ENCODE assay signal across 25 mouse cellular contexts in the genomic region with DNA sequence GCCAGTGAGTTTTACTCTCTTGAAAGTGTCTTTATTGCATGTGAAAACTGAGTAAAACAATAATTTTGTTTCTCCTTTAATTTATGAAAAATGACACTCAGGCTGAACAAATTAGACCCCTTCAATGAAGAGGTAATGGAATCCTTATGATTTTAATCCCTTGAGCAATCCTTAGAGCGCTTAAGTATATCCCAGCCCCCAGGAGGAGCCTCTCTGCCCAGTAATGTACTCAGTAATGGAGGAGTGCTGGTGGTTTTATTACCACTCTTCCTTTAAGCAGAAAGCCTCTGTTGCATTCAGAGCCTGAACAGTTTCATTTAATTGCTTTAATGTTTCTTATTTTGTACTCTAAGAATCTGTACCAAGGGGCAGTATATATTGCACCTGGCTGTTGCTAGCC.
DNase-seq lines count a peak whose midpoint lies in the region; ATAC-seq lines count a peak whose summit lies in the region.
"Had no signal": no experiment of that assay in that cellular context is flagged by ENCODE, and none has a peak within 500 bp of the region (broad histone marks: within the 10 kb centered on the region; RNA-seq: fewer than 3 reads in every experiment).

No protein-coding gene starts in this region.

- peaks cover 39% of the 10 kb centered on the region for H3K36me3 ChIP-seq in forebrain, embryonic 15.5 days
- H3K36me3 ChIP-seq in forebrain, embryonic 11.5 days (ENCODE audit: control insufficient read depth, insufficient read depth, low read length) = peaks cover under 1% of the 10 kb centered on the region; the same call in 1 of the 2 replicates
- H3K36me3 ChIP-seq in hindbrain, embryonic 13.5 days = peaks cover 49% of the 10 kb centered on the region
- no peaks in the 10 kb centered on the region for H3K36me3 ChIP-seq in hindbrain, embryonic 11.5 days (ENCODE audit: control insufficient read depth, insufficient read depth, low read length)
- peaks cover 61% of the 10 kb centered on the region for H3K36me3 ChIP-seq in neural tube, embryonic 13.5 days

- no peaks in the 10 kb centered on the region for H3K9me3 ChIP-seq in forebrain, embryonic 15.5 days
- H3K9me3 ChIP-seq in forebrain, embryonic 11.5 days (ENCODE audit: control insufficient read depth, low read length) = no peaks in the 10 kb centered on the region
- H3K9me3 ChIP-seq in hindbrain, embryonic 13.5 days = no peaks in the 10 kb centered on the region
- no peaks in the 10 kb centered on the region for H3K9me3 ChIP-seq in hindbrain, embryonic 11.5 days (ENCODE audit: control insufficient read depth, low read length)
- no peaks in the 10 kb centered on the region for H3K9me3 ChIP-seq in neural tube, embryonic 13.5 days
- H3K9me3 ChIP-seq: embryonic facial prominence, embryonic 15.5 days; forebrain, embryonic 12.5 days; G1E; heart, embryonic 12.5 days had no signal

- H3K4me1 ChIP-seq in forebrain, embryonic 15.5 days = peaks cover 8% of the 10 kb centered on the region; the same call in 1 of the 2 replicates
- H3K4me1 ChIP-seq in forebrain, embryonic 11.5 days (replicated peaks; ENCODE audit: control insufficient read depth, insufficient read depth, low read length) = no peaks in the 10 kb centered on the region
- H3K4me1 ChIP-seq in hindbrain, embryonic 13.5 days (replicated peaks) = peaks cover 6% of the 10 kb centered on the region; the same call in 1 of the 2 replicates
- H3K4me1 ChIP-seq in hindbrain, embryonic 11.5 days (replicated peaks; ENCODE audit: control insufficient read depth, insufficient read depth, low read length) = no peaks in the 10 kb centered on the region
- peaks cover 10% of the 10 kb centered on the region; the same call in 1 of the 2 replicates for H3K4me1 ChIP-seq in neural tube, embryonic 13.5 days (replicated peaks)
- H3K4me1 ChIP-seq: forebrain, embryonic 12.5 days had no signal

- ATAC-seq in forebrain, embryonic 15.5 days (replicated peaks) = no peak
- no peak for ATAC-seq in forebrain, embryonic 11.5 days (replicated peaks; ENCODE audit: low FRiP score)
- no peak for ATAC-seq in hindbrain, embryonic 13.5 days (ENCODE audit: low FRiP score)
- no peak for ATAC-seq in hindbrain, embryonic 11.5 days (ENCODE audit: low FRiP score)
- peak; percentile 61; the same call in 1 of the 2 replicates for ATAC-seq in neural tube, embryonic 13.5 days (ENCODE audit: low read depth)
- no peak for ATAC-seq in activated CD4-positive, CD25-positive, alpha-beta regulatory T cell, adult 4 months
- ATAC-seq: intestine, postnatal 0 days; Patski had no signal

- peak overlapping the region; percentile 37; the same call in 1 of the 2 replicates for H3K27ac ChIP-seq in forebrain, embryonic 15.5 days (replicated peaks)
- H3K27ac ChIP-seq in forebrain, embryonic 11.5 days (ENCODE audit: low read depth, low read length) = no peak overlapping the region
- peak overlapping the region; percentile 55 for H3K27ac ChIP-seq in hindbrain, embryonic 13.5 days
- no peak overlapping the region for H3K27ac ChIP-seq in hindbrain, embryonic 11.5 days (ENCODE audit: low read depth, low read length)
- H3K27ac ChIP-seq in neural tube, embryonic 13.5 days (replicated peaks) = peak overlapping the region; percentile 71
- H3K27ac ChIP-seq: embryonic facial prominence, embryonic 15.5 days had no signal

- DNase-seq in forebrain, embryonic 11.5 days (ENCODE audit: low spot score) = no peak
- DNase-seq in hindbrain, embryonic 11.5 days (ENCODE audit: low spot score) = no peak
- no peak for DNase-seq in neural tube, embryonic 10.5 days (ENCODE audit: extremely low spot score, low spot score)
- DNase-seq: adrenal gland, adult 2 months; adrenal gland, postnatal 14 days; B cell, adult 2 months; cerebellum, adult 11-12 months; cerebellum, adult 8-10 months; cerebellum, postnatal 10 days; cerebellum, postnatal 36 days; embryo, embryonic 11 days; gastrocnemius, postnatal 25 days; heart, adult 18-20 months; kidney, adult 2 months had no signal

- H3K4me2 ChIP-seq in forebrain, embryonic 15.5 days (replicated peaks) = no peak overlapping the region
- no peak overlapping the region for H3K4me2 ChIP-seq in forebrain, embryonic 11.5 days (ENCODE audit: low read depth, low read length, severe bottlenecking)
- no peak overlapping the region for H3K4me2 ChIP-seq in hindbrain, embryonic 13.5 days
- no peak overlapping the region for H3K4me2 ChIP-seq in hindbrain, embryonic 11.5 days (replicated peaks; ENCODE audit: low read depth, low read length)
- H3K4me2 ChIP-seq in neural tube, embryonic 13.5 days = no peak overlapping the region
- H3K4me2 ChIP-seq: embryonic facial prominence, embryonic 15.5 days; forebrain, embryonic 12.5 days; heart, embryonic 12.5 days had no signal

- 83% methylated on average over 1 of the region's 1 CpGs for WGBS in forebrain, embryonic 15.5 days
- WGBS in forebrain, embryonic 11.5 days = 85% methylated on average over 1 of the region's 1 CpGs
- WGBS in hindbrain, embryonic 13.5 days = 72% methylated on average over 1 of the region's 1 CpGs
- WGBS in hindbrain, embryonic 11.5 days = 77% methylated on average over 1 of the region's 1 CpGs
- 50% methylated on average over 1 of the region's 1 CpGs for WGBS in neural tube, embryonic 13.5 days

- no peak overlapping the region for H3K9ac ChIP-seq in forebrain, embryonic 15.5 days (replicated peaks)
- no peak overlapping the region for H3K9ac ChIP-seq in forebrain, embryonic 11.5 days (ENCODE audit: low read length)
- no peak overlapping the region for H3K9ac ChIP-seq in hindbrain, embryonic 13.5 days
- no peak overlapping the region for H3K9ac ChIP-seq in hindbrain, embryonic 11.5 days (ENCODE audit: low read depth, low read length)
- H3K9ac ChIP-seq in neural tube, embryonic 13.5 days = no peak overlapping the region
- H3K9ac ChIP-seq: embryonic facial prominence, embryonic 15.5 days; forebrain, embryonic 12.5 days; heart, embryonic 12.5 days had no signal

- H3K27me3 ChIP-seq in forebrain, embryonic 15.5 days = no peaks in the 10 kb centered on the region
- H3K27me3 ChIP-seq in forebrain, embryonic 11.5 days (ENCODE audit: control insufficient read depth, insufficient read depth, low read length) = no peaks in the 10 kb centered on the region
- no peaks in the 10 kb centered on the region for H3K27me3 ChIP-seq in hindbrain, embryonic 13.5 days
- H3K27me3 ChIP-seq in hindbrain, embryonic 11.5 days (ENCODE audit: control insufficient read depth, insufficient read depth, low read length) = no peaks in the 10 kb centered on the region
- H3K27me3 ChIP-seq in neural tube, embryonic 13.5 days = no peaks in the 10 kb centered on the region
- H3K27me3 ChIP-seq: CH12.LX; embryonic facial prominence, embryonic 15.5 days; forebrain, embryonic 12.5 days; heart, embryonic 12.5 days; Patski had no signal

- H3K4me3 ChIP-seq in forebrain, embryonic 15.5 days = no peak overlapping the region
- H3K4me3 ChIP-seq in forebrain, embryonic 11.5 days (ENCODE audit: low read depth, low read length) = no peak overlapping the region
- no peak overlapping the region for H3K4me3 ChIP-seq in hindbrain, embryonic 13.5 days
- no peak overlapping the region for H3K4me3 ChIP-seq in hindbrain, embryonic 11.5 days (ENCODE audit: low read depth, low read length)
- H3K4me3 ChIP-seq in neural tube, embryonic 13.5 days = no peak overlapping the region
- H3K4me3 ChIP-seq: embryonic facial prominence, embryonic 15.5 days; forebrain, embryonic 12.5 days; heart, embryonic 12.5 days had no signal

Comparison
In these comparisons a context has a peak if more than half of its experiments do, and no peak if none do; other contexts are left out.
1. H3K27ac ChIP-seq: peak in forebrain, embryonic 15.5 days (single experiment), hindbrain, embryonic 13.5 days (single experiment) and neural tube, embryonic 13.5 days (single experiment); none in forebrain, embryonic 11.5 days (single experiment) and hindbrain, embryonic 11.5 days (single experiment).